Mouse (Mus musculus) small intestine, adult 2 months (tissue): ENCODE data around the gene Dnase1l1.

Experiments
- CTCF ChIP-seq: fragments of 200-500 bp; IDR thresholded peaks from 2 replicates; pipeline ENCODE4 v1.5.1; 2012; ENCODE audit warnings: low read depth, mild to moderate bottlenecking, control low read depth, inconsistent platforms, low read length, moderate library complexity, mixed read lengths; ENCODE audit not compliant: insufficient replicate concordance, insufficient read length; ENCODE audit errors: extremely low read depth
- POLR2A ChIP-seq: fragments of 200-500 bp; IDR thresholded peaks from 2 replicates; pipeline ENCODE4 v1.6.1; 2012; ENCODE audit warnings: low read depth, mild to moderate bottlenecking, control low read depth, inconsistent platforms, low read length, moderate library complexity

- no peak for TF ChIP-seq CTCF
- TF ChIP-seq POLR2A: no peak
These were observed 38.7 kb downstream of the Dnase1l1 start for GRCm38 (mm10) chrX:74243396-74243795.
